Mouse (Mus musculus): ENCODE results near the gene Stk32b. TPM values are rescaled to one million over a fixed set of nuclear protein-coding genes. Genes with fewer than 3 reads are reported as not detected.

The Stk32b gene
- 3.1 and 5.2 TPM in 2 replicates for polyA plus RNA-seq (2015; fragmentation: Nextera tagmentation; extraction: Ambion mirVana)

DNA sequence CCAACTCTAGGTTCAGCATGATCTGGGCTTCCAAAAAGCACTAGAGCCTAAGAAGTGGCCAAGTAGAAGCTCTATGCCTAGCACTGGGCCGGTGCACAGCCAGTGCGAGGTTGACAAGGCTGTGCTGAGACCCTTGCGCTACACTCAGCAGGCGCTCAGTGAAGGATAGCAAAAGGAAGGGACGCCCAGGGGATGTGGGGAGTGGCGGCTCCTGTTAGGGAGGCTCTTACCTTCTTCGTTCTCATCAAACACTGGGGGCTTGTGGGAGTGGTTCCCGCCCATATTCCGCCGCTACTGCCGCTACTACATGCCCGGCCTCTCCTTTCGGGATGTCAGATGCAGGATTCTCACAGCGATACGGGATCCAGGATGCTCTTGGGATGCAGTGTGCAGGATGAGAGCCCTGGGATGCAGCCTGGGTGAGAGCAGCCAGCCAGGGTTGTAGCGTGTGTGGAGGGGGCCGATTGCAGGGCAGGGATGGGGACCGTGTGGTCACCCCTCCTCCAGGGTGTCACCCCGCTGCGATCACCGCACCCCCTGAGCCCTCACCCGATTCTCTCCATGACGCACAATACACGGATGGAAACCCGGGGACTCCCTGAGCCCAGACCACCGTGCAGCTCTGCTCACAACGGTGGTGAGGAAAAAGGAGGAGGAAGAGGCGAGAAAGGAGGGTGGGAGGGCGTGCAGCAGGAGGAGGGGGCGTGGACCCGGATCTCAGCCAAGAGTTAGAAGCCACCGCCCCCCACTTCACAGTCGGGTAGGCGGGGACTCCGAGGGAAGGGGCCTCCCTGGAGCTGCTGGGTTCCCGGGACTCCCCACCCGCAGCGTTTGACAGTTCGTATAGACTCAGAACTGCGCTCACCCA is at the start of gene Stk32b:
Gene Stk32b (minus strand): TSS at position 667 of the 868 bp plus-strand sequence.
- WGBS, result under 1% methylated on average over 40 of the region's 40 CpGs
- Histone ChIP-seq H3K4me1 (replicated peaks; ENCODE audit: control insufficient read depth, insufficient read depth) (no peaks in the 10 kb centered on the region), H3K9ac (ENCODE audit: low read length) (peak within 1 kb of the TSS; percentile 23; the same call in 1 of the 2 replicates), H3K4me2 (replicated peaks; ENCODE audit: low read depth) (peak within 1 kb of the TSS; percentile 61), H3K4me3 (ENCODE audit: low read depth, low read length) (peak within 1 kb of the TSS; percentile 37), H3K27me3 (ENCODE audit: control insufficient read depth, insufficient read depth, low read length) (no peaks in the 10 kb centered on the region), H3K27ac (replicated peaks) (no peak within 1 kb of the TSS), H3K36me3 (ENCODE audit: control insufficient read depth, insufficient read depth, low read length) (no peaks in the 10 kb centered on the region), H3K9me3 (ENCODE audit: control insufficient read depth, low read length) (no peaks in the 10 kb centered on the region)
- peak; percentile 61 for ATAC-seq (ENCODE audit: low FRiP score, low TSS enrichment)
- peak; percentile 50 for DNase-seq (ENCODE audit: low spot score)
- TF ChIP-seq EP300 (optimal IDR thresholded peaks at IDR 0.05), result no peak
- TF ChIP-seq CTCF (IDR thresholded peaks at IDR 0.05; ENCODE audit: low read depth), result no peak

DNA sequence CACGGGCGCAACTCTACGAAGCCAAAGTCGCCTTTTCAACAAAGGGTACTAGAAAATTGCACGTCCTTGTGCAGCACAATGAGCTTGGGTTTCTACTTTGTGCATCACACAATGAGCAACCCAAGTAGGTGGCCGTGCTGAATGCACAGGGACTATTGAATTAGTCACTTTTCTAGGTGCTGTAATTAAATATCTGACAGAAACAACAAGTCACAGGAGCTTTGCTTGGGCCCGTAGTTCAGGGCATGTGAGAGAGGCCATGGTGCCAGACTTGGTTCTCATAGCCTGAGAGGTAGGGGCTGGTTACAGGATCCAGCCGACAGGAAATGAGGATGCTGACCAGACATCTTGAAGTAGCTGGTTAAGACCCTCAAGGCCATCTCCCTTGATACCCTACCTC is 48.9 kb upstream of the Stk32b start:
- Histone ChIP-seq H3K27ac (replicated peaks) (no peak overlapping the region), H3K9me3 (ENCODE audit: control insufficient read depth, low read length) (no peaks in the 10 kb centered on the region), H3K4me3 (ENCODE audit: low read depth, low read length) (no peak overlapping the region), H3K9ac (ENCODE audit: low read length) (no peak overlapping the region), H3K36me3 (ENCODE audit: control insufficient read depth, insufficient read depth, low read length) (no peaks in the 10 kb centered on the region), H3K4me1 (replicated peaks; ENCODE audit: control insufficient read depth, insufficient read depth) (no peaks in the 10 kb centered on the region), H3K4me2 (replicated peaks; ENCODE audit: low read depth) (no peak overlapping the region), H3K27me3 (ENCODE audit: control insufficient read depth, insufficient read depth, low read length) (no peaks in the 10 kb centered on the region)
- DNase-seq (ENCODE audit: low spot score) (no peak), ATAC-seq (ENCODE audit: low FRiP score, low TSS enrichment) (no peak)
- WGBS, result 67% methylated on average over 8 of the region's 8 CpGs
- TF ChIP-seq CTCF (IDR thresholded peaks at IDR 0.05; ENCODE audit: low read depth), result no peak
- no peak for TF ChIP-seq EP300 (optimal IDR thresholded peaks at IDR 0.05)

DNA sequence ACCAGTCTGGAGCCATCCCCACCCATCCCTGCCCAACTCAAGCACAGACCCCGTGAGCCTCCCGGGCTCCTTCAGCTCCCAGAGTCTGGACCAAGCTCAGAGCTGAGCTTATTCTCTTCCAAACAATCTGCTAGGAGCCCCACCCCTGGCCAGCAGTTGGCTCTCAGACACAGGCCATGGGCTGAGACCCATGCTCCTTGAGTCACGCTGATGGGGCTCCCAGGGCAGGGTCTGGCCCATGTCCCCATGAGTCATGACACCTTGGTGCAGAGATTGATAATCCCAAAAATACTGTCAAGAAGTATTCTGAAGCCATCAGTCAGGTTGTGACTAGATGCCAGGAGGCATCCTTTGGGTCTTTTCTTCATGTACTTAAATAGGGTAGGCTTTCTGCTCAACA is 45.1 kb upstream of the Stk32b start:
- TF ChIP-seq EP300 (optimal IDR thresholded peaks at IDR 0.05) (no peak), CTCF (IDR thresholded peaks at IDR 0.05; ENCODE audit: low read depth) (no peak)
- 87% methylated on average over 3 of the region's 3 CpGs for WGBS
- no peaks in the 10 kb centered on the region for H3K9me3 ChIP-seq (ENCODE audit: control insufficient read depth, low read length)
- H3K27me3 ChIP-seq (ENCODE audit: control insufficient read depth, insufficient read depth, low read length), result no peaks in the 10 kb centered on the region
- DNase-seq (ENCODE audit: low spot score) (no peak), ATAC-seq (ENCODE audit: low FRiP score, low TSS enrichment) (no peak)
- no peaks in the 10 kb centered on the region for H3K36me3 ChIP-seq (ENCODE audit: control insufficient read depth, insufficient read depth, low read length)
- H3K4me1 ChIP-seq (replicated peaks; ENCODE audit: control insufficient read depth, insufficient read depth), result no peaks in the 10 kb centered on the region
- no peak overlapping the region for H3K27ac ChIP-seq (replicated peaks)
- H3K4me3 ChIP-seq (ENCODE audit: low read depth, low read length), result no peak overlapping the region
- H3K4me2 ChIP-seq (replicated peaks; ENCODE audit: low read depth), result no peak overlapping the region
- H3K9ac ChIP-seq (ENCODE audit: low read length), result no peak overlapping the region

DNA sequence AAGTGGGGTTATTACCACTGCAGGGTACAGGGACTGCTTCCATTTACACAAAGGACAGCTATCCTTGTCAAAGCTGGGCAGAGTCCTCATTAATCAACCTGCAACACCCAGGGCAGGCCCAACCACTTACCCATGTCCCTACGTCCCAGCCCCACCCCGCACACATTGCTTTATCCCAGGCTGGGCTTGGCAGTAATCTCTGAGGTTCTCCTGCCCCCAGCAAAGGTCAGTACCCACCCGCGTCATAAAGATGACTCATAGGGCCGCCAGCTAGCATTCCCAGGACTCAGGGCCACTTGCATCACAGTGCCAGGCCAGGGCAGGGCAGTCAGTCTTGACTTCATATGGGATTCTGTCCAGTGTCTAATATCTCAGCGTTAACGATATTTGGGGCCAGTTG is 36.4 kb upstream of the Stk32b start:
- Histone ChIP-seq H3K9me3 (ENCODE audit: control insufficient read depth, low read length) (no peaks in the 10 kb centered on the region), H3K36me3 (ENCODE audit: control insufficient read depth, insufficient read depth, low read length) (no peaks in the 10 kb centered on the region), H3K4me2 (replicated peaks; ENCODE audit: low read depth) (no peak overlapping the region), H3K4me1 (replicated peaks; ENCODE audit: control insufficient read depth, insufficient read depth) (no peaks in the 10 kb centered on the region), H3K27ac (replicated peaks) (no peak overlapping the region), H3K4me3 (ENCODE audit: low read depth, low read length) (no peak overlapping the region), H3K9ac (ENCODE audit: low read length) (no peak overlapping the region), H3K27me3 (ENCODE audit: control insufficient read depth, insufficient read depth, low read length) (no peaks in the 10 kb centered on the region)
- no peak for TF ChIP-seq CTCF (IDR thresholded peaks at IDR 0.05; ENCODE audit: low read depth)
- no peak for TF ChIP-seq EP300 (optimal IDR thresholded peaks at IDR 0.05)
- WGBS, result 54% methylated on average over 7 of the region's 7 CpGs
- DNase-seq (ENCODE audit: low spot score) (peak; percentile 68), ATAC-seq (ENCODE audit: low FRiP score, low TSS enrichment) (peak; percentile 84)

DNA sequence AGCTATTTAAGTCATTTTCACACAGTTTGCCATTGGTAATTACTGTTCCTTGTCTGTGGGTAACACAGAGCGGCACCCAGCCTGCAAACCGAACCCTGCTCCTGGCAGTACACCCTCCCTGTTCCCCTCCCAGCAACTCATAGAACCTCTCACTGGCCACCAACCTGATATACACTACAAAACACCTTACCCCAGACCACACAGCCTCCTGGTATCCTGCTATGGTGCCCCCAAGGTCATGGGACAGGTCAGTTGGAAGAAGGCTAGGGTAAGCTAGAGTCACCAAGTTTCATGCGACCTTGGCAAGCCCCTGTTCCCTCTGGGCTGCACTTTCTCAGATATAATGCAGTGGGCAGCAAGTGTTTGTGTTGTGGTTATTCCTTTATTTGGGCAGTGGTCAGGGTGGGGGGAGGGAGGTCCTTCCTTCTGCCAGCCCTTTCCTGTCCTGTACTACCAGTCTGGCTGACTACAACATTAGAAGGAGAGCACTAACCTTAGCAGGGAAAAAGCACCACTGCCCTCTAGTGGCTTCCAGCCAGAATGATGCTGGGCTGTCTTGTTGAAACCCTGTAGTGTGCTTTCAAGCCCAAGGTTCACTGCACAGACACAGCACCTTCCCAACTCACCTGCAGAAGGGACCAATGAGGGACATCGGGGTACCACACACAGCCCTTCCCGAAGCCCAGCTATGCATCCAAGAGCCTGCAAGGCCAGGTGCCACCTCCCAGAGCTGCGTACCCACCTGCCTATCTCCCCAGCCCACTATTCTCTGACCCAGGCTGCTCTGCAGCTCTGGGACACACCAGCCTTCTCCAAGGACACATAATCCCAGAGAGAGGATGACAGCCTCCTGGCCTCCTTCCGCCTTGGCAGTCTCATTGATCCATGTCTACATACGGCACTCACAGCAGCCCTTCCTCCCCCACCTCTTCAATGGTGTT is 35.3 kb upstream of the Stk32b start:
- H3K4me2 ChIP-seq (replicated peaks; ENCODE audit: low read depth), result no peak overlapping the region
- TF ChIP-seq EP300 (optimal IDR thresholded peaks at IDR 0.05), result no peak
- TF ChIP-seq CTCF (IDR thresholded peaks at IDR 0.05; ENCODE audit: low read depth), result peak; percentile 88
- H3K4me3 ChIP-seq (ENCODE audit: low read depth, low read length), result no peak overlapping the region
- H3K4me1 ChIP-seq (replicated peaks; ENCODE audit: control insufficient read depth, insufficient read depth), result no peaks in the 10 kb centered on the region
- H3K27ac ChIP-seq (replicated peaks), result no peak overlapping the region
- H3K9me3 ChIP-seq (ENCODE audit: control insufficient read depth, low read length), result no peaks in the 10 kb centered on the region
- no peak overlapping the region for H3K9ac ChIP-seq (ENCODE audit: low read length)
- H3K27me3 ChIP-seq (ENCODE audit: control insufficient read depth, insufficient read depth, low read length), result no peaks in the 10 kb centered on the region
- 60% methylated on average over 8 of the region's 8 CpGs for WGBS
- no peaks in the 10 kb centered on the region for H3K36me3 ChIP-seq (ENCODE audit: control insufficient read depth, insufficient read depth, low read length)
- peak; percentile 78 for DNase-seq (ENCODE audit: low spot score)
- peak; percentile 63 for ATAC-seq (ENCODE audit: low FRiP score, low TSS enrichment)
